Mouse (Mus musculus) layer of hippocampus, adult 8-10 months (tissue): Measurements from ENCODE around the gene Wdr17. TPM values are rescaled to one million over a fixed set of nuclear protein-coding genes. Genes with fewer than 3 reads are reported as not detected.
A peak's percentile ranks its signal among the peaks of the same experiment; 100 is the strongest.
"Not testable (repeated sequence)": the region's sequence is repeated elsewhere in the genome, so short reads cannot be mapped to it uniquely, and the experiment has no call there.

Source experiments
- DNase-seq, 2 experiments: peaks; one replicate each; pipeline ENCODE4 v3.0.0; 2022; ENCODE audit warnings: low spot score in 2 of 2
- total RNA-seq, 4 experiments: library from RNA; stranded (reverse); gene quantifications; 2 replicates each; pipeline ENCODE4 v1.2.4; 2022

Wdr17 gene
- total RNA-seq, 4 experiments from 2014 or later = 29.5 to 51.3 (median 37.4) TPM

- DNase-seq = no peak
Observed at GRCm38 (mm10) chr8:54792699-54793061, 94.3 kb downstream of the Wdr17 start.

GRCm38 (mm10) chr8:54791858-54792698 lies 94.9 kb downstream of the Wdr17 start:
- DNase-seq = peak in 1 of 2 experiments; percentile 66

GRCm38 (mm10) chr8:54780134-54780942 lies 106.6 kb downstream of the Wdr17 start:
- DNase-seq = peak; percentile 69 to 74

- DNase-seq = peak in 1 of 2 experiments; percentile 26
Observed at GRCm38 (mm10) chr8:54779317-54780133, 107.5 kb downstream of the Wdr17 start.

- no peak for DNase-seq
Observed at GRCm38 (mm10) chr8:54777012-54777411, 110.0 kb downstream of the Wdr17 start.

GRCm38 (mm10) chr8:54776241-54776640 lies 110.7 kb downstream of the Wdr17 start:
- no peak for DNase-seq

GRCm38 (mm10) chr8:54757646-54758045 lies 129.3 kb downstream of the Wdr17 start:
- DNase-seq = no peak

GRCm38 (mm10) chr8:54736660-54737312 lies 150.2 kb downstream of the Wdr17 start:
- peak in 1 of 2 experiments; percentile 16 for DNase-seq

GRCm38 (mm10) chr8:54724668-54725035 lies 162.3 kb downstream of the Wdr17 start:
- no peak for DNase-seq

- DNase-seq = peak; percentile 95 to 97
Observed at GRCm38 (mm10) chr8:54723976-54724667, 162.9 kb downstream of the Wdr17 start.

- no peak for DNase-seq
Observed at GRCm38 (mm10) chr8:54718515-54718914, 168.5 kb downstream of the Wdr17 start.

- no peak for DNase-seq
Observed at GRCm38 (mm10) chr8:54705743-54706142, 181.2 kb downstream of the Wdr17 start.

- DNase-seq = no peak
Observed at GRCm38 (mm10) chr8:54671806-54672205, 215.2 kb downstream of the Wdr17 start.

GRCm38 (mm10) chr8:54667756-54668155 lies 219.2 kb downstream of the Wdr17 start:
- DNase-seq = peak; percentile 17 to 32

- DNase-seq = peak; percentile 39 to 59
Observed at GRCm38 (mm10) chr8:54660675-54661074, 226.3 kb downstream of the Wdr17 start.

GRCm38 (mm10) chr8:54659703-54660102 lies 227.3 kb downstream of the Wdr17 start:
- no peak for DNase-seq

GRCm38 (mm10) chr8:54638634-54639033 lies 248.3 kb downstream of the Wdr17 start:
- no peak for DNase-seq

GRCm38 (mm10) chr8:54616710-54617109 lies 270.3 kb downstream of the Wdr17 start:
- DNase-seq = not testable (repeated sequence)

GRCm38 (mm10) chr8:54610238-54610637 lies 276.7 kb downstream of the Wdr17 start:
- DNase-seq = no peak

GRCm38 (mm10) chr8:54609336-54609735 lies 277.6 kb downstream of the Wdr17 start:
- no peak for DNase-seq
